Mouse (Mus musculus): Measurements from ENCODE around the gene Gm26620.
A peak's percentile ranks its signal among the peaks of the same experiment; 100 is the strongest.

Gene Gm26620

DNA sequence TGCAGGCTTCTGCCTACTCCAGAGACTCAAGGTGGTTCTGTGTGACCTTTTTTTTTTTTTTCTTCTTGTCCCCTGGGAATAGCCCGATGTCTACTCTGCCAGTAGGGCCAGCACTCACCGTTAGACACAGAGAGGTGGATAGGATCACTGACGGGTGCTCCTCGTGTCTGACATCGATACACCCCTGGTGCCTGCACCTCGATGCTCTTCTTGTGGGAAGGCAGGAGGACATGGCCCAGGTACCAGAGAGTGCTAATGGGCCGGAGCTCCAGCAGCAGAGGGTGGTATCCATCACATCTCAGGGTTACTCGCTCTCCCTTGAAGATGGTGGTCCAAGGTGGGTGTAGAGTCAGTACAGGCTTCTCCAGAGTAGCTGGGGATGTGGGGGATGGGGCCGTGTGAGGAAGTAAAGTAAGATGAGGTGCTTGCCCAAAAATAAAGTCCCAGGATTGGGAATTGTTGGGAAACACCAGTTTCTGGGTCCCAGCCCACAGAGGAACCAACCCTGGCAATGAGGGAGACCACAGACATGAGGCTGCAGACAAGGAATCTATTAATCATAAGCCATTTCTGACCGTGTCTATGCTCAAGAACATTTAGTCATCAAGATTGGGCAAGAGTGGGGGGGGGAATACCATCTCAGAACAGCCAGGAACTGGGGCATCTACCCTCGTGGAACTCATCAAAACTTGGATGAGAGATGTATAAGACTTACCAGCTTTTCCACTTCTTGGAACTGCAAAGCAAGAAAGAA is 27.2 kb downstream of the Gm26620 start:
- peak; percentile 94 for DNase-seq (ENCODE audit: low read depth)

- no peak for DNase-seq (ENCODE audit: low read depth)
Measured at GRCm38 (mm10) chr1:170912891-170913615, 28.2 kb downstream of the Gm26620 start, which contains the start of gene Fcrlb. Gene Fcrlb, minus strand, starts transcription at chr1:170912941.

- no peak for DNase-seq (ENCODE audit: low read depth)
Measured at GRCm38 (mm10) chr1:170915657-170916056, 30.8 kb downstream of the Gm26620 start.

GRCm38 (mm10) chr1:170919308-170919707 is 34.4 kb downstream of the Gm26620 start:
- DNase-seq (ENCODE audit: low read depth): no peak

GRCm38 (mm10) chr1:170924485-170924884 is 39.6 kb downstream of the Gm26620 start:
- DNase-seq (ENCODE audit: low read depth): no peak

DNA sequence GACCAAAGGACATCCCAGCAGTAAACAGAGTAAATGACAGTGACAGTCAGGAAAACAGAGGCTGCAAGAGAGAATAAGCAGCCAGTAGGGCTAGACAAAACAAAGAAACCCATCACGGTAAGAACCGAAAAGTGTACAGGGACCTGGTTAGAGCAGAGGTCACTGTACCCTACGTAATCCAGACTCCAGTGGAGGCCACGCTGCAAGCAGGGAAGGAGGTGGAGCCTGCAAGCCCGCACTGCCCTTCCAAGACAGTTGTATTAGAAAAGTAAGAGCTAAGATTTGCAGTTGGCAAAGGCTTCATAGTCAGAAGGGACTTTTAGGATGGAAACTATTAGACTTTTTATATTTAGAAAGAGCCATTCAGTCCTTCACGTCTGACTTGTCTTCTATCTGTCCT is 42.1 kb downstream of the Gm26620 start:
- no peak for DNase-seq (ENCODE audit: low read depth)

- DNase-seq (ENCODE audit: low read depth): no peak
Measured at GRCm38 (mm10) chr1:170927378-170927777, 42.5 kb downstream of the Gm26620 start, which contains the start of gene Fcrla. Gene Fcrla, minus strand, starts transcription at chr1:170927583.

GRCm38 (mm10) chr1:170928467-170928866 is 43.6 kb downstream of the Gm26620 start:
- no peak for DNase-seq (ENCODE audit: low read depth)

DNA sequence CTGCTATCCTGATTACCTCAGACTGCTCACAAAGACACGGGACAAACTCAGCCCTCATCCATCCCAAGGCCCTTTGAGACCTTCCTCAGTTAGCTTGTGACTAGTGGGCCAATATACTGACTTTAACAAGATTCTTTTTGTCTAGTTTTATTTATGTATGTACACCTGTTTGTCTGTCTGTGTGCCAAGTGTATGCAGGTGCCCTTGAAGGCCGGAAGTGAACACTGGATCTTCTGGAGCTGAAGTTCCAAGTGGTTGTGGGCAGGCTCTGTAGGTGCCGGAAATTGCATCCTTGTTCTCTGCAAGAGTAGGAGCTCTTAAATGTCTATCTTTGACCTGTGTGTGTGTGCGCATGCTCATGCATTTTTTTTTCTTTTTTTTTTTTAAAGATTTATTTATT is 44.4 kb downstream of the Gm26620 start:
- no peak for DNase-seq (ENCODE audit: low read depth)

- no peak for DNase-seq (ENCODE audit: low read depth)
Measured at GRCm38 (mm10) chr1:170932043-170932442, 47.2 kb downstream of the Gm26620 start.

GRCm38 (mm10) chr1:170933386-170933920 is 48.6 kb downstream of the Gm26620 start:
- DNase-seq (ENCODE audit: low read depth): no peak

- no peak for DNase-seq (ENCODE audit: low read depth)
Measured at GRCm38 (mm10) chr1:170933940-170934339, 49.1 kb downstream of the Gm26620 start.

GRCm38 (mm10) chr1:170934383-170934782 is 49.5 kb downstream of the Gm26620 start:
- no peak for DNase-seq (ENCODE audit: low read depth)

Measured in fibroblast of lung, adult 2 months (primary cell).